Mouse (Mus musculus) lung, embryonic 14.5 days (tissue): ENCODE measurements around the gene Nckap5. TPM values are rescaled to one million over a fixed set of nuclear protein-coding genes. Genes with fewer than 3 reads are reported as not detected.
A peak's percentile ranks its signal among the peaks of the same experiment; 100 is the strongest.

ENCODE experiments used
- ATAC-seq: fragments of 200-750 bp; cut with Nextera tagmentation; 2 replicates; pipeline ENCODE4 v1.8.0; 2017; ENCODE audit warnings: mild to moderate bottlenecking, moderate TSS enrichment, moderate library complexity; ENCODE audit not compliant: insufficient read depth
- DNase-seq: peaks from one replicate; pipeline ENCODE4 v3.0.0-alpha.2; 2015
- H3K27ac ChIP-seq: fragments of 300-500 bp; sonication (generic); 2 replicates; pipeline ENCODE4 v1.5.1; 2014; ENCODE audit warnings: low read depth, mild to moderate bottlenecking, moderate library complexity
- H3K27me3 ChIP-seq: fragments of 300-500 bp; sonication (generic); 2 replicates; pipeline ENCODE4 v1.6.1; 2014; ENCODE audit warnings: low read length, control low read depth; ENCODE audit not compliant: insufficient read depth
- H3K36me3 ChIP-seq: fragments of 300-500 bp; sonication (generic); 2 replicates; pipeline ENCODE4 v1.6.1; 2014; ENCODE audit warnings: control low read depth; ENCODE audit not compliant: insufficient read depth
- H3K4me1 ChIP-seq: fragments of 300-500 bp; sonication (generic); 2 replicates; pipeline ENCODE4 v1.6.1; 2014; ENCODE audit warnings: antibody characterized with exemption, control low read depth; ENCODE audit not compliant: insufficient read depth
- H3K4me2 ChIP-seq: fragments of 300-500 bp; sonication (generic); 2 replicates; pipeline ENCODE4 v1.6.1; 2014; ENCODE audit warnings: mild to moderate bottlenecking
- H3K4me3 ChIP-seq: fragments of 300-500 bp; sonication (generic); 2 replicates; pipeline ENCODE4 v1.5.1; 2014; ENCODE audit warnings: low read depth, low read length
- H3K9ac ChIP-seq: fragments of 300-500 bp; sonication (generic); 2 replicates; pipeline ENCODE4 v1.6.1; 2014
- H3K9me3 ChIP-seq: fragments of 300-500 bp; sonication (generic); 2 replicates; pipeline ENCODE4 v1.6.1; 2016; ENCODE audit warnings: low read depth, low read length, control low read depth
- CTCF ChIP-seq: IDR thresholded peaks from 2 replicates; pipeline ENCODE4 v1.5.1; 2016; ENCODE audit warnings: antibody characterized with exemption, low read depth
- WGBS: fragments of 180-500 bp; shearing (Covaris S2); extraction: QIAGEN DNeasy Blood & Tissue Kit; methylation state at CpG from one replicate; pipeline ENCODE4 v1.1.7; 2014; 5-methylcytosine and 5-hydroxymethylcytosine counted together
- polyA plus RNA-seq: library from polyadenylated mRNA; unstranded; fragments of >200 nt; fragmentation: Nextera tagmentation; extraction: Ambion mirVana; gene quantifications from 2 replicates; pipeline ENCODE4 v1.2.1, GENCODE M21; 2014

Nckap5 gene
- polyA plus RNA-seq, 1 experiment from 2014 or later, result 37.8 TPM

GRCm38 (mm10) chr1:126766971-126767370 is 63.6 kb downstream of the Nckap5 start:
- H3K9me3 ChIP-seq, result no peaks in the 10 kb centered on the region
- no peak overlapping the region for H3K4me2 ChIP-seq
- TF ChIP-seq CTCF, result no peak
- WGBS, result 66% methylated on average over 1 of the region's 1 CpGs
- no peak overlapping the region for H3K4me3 ChIP-seq
- H3K27me3 ChIP-seq, result no peaks in the 10 kb centered on the region
- H3K9ac ChIP-seq, result no peak overlapping the region
- H3K36me3 ChIP-seq, result no peaks in the 10 kb centered on the region
- ATAC-seq, result no peak
- DNase-seq, result no peak
- no peaks in the 10 kb centered on the region; the same call in 1 of the 2 replicates for H3K4me1 ChIP-seq
- H3K27ac ChIP-seq, result no peak overlapping the region

GRCm38 (mm10) chr1:126765506-126766170 is 65.0 kb downstream of the Nckap5 start:
- 33% methylated on average over 6 of the region's 6 CpGs for WGBS

GRCm38 (mm10) chr1:126764201-126764600 is 66.4 kb downstream of the Nckap5 start:
- H3K9ac ChIP-seq, result no peak overlapping the region
- DNase-seq (no peak), ATAC-seq (no peak)
- H3K27me3 ChIP-seq, result no peaks in the 10 kb centered on the region
- H3K4me3 ChIP-seq, result no peak overlapping the region
- TF ChIP-seq CTCF, result no peak
- H3K27ac ChIP-seq, result no peak overlapping the region
- H3K36me3 ChIP-seq, result no peaks in the 10 kb centered on the region
- no peak overlapping the region for H3K4me2 ChIP-seq
- no peaks in the 10 kb centered on the region for H3K9me3 ChIP-seq
- no peaks in the 10 kb centered on the region; the same call in 1 of the 2 replicates for H3K4me1 ChIP-seq
- WGBS, result 64% methylated on average over 3 of the region's 3 CpGs

More at GRCm38 (mm10) chr1:126765506-126766170, 65.0 kb downstream of the Nckap5 start:
- Histone ChIP-seq H3K4me2 (no peak overlapping the region), H3K27ac (no peak overlapping the region), H3K9ac (no peak overlapping the region), H3K27me3 (no peaks in the 10 kb centered on the region), H3K36me3 (no peaks in the 10 kb centered on the region), H3K4me3 (no peak overlapping the region), H3K9me3 (no peaks in the 10 kb centered on the region), H3K4me1 (no peaks in the 10 kb centered on the region; the same call in 1 of the 2 replicates)
- ATAC-seq (no peak), DNase-seq (peak; percentile 32)
- TF ChIP-seq CTCF, result no peak

- Histone ChIP-seq H3K9me3 (no peaks in the 10 kb centered on the region), H3K27ac (no peak overlapping the region), H3K4me2 (no peak overlapping the region), H3K27me3 (no peaks in the 10 kb centered on the region), H3K36me3 (no peaks in the 10 kb centered on the region), H3K4me3 (no peak overlapping the region), H3K9ac (no peak overlapping the region), H3K4me1 (no peaks in the 10 kb centered on the region; the same call in 1 of the 2 replicates)
- TF ChIP-seq CTCF, result no peak
- no peak for DNase-seq
- 93% methylated on average over 2 of the region's 2 CpGs for WGBS
- ATAC-seq, result no peak
Observed at GRCm38 (mm10) chr1:126763192-126763591, 67.4 kb downstream of the Nckap5 start.

GRCm38 (mm10) chr1:126760386-126760785 is 70.2 kb downstream of the Nckap5 start:
- ATAC-seq (no peak), DNase-seq (no peak)
- Histone ChIP-seq H3K4me1 (no peaks in the 10 kb centered on the region; the same call in 1 of the 2 replicates), H3K4me3 (no peak overlapping the region), H3K36me3 (no peaks in the 10 kb centered on the region), H3K4me2 (no peak overlapping the region), H3K27ac (no peak overlapping the region), H3K9me3 (no peaks in the 10 kb centered on the region), H3K27me3 (no peaks in the 10 kb centered on the region), H3K9ac (no peak overlapping the region)
- TF ChIP-seq CTCF, result no peak
- 67% methylated on average over 2 of the region's 2 CpGs for WGBS

- DNase-seq, result no peak
- 67% methylated on average over 5 of the region's 5 CpGs for WGBS
Observed at GRCm38 (mm10) chr1:126755682-126756081, 74.9 kb downstream of the Nckap5 start.

GRCm38 (mm10) chr1:126753611-126754010 is 77.0 kb downstream of the Nckap5 start:
- Histone ChIP-seq H3K27ac (no peak overlapping the region), H3K4me2 (no peak overlapping the region), H3K4me3 (no peak overlapping the region), H3K9ac (no peak overlapping the region), H3K36me3 (no peaks in the 10 kb centered on the region), H3K9me3 (no peaks in the 10 kb centered on the region), H3K27me3 (no peaks in the 10 kb centered on the region), H3K4me1 (no peaks in the 10 kb centered on the region)
- TF ChIP-seq CTCF, result no peak
- ATAC-seq, result no peak
- DNase-seq, result no peak

More at GRCm38 (mm10) chr1:126755682-126756081, 74.9 kb downstream of the Nckap5 start:
- Histone ChIP-seq H3K36me3 (no peaks in the 10 kb centered on the region), H3K4me3 (no peak overlapping the region), H3K27ac (no peak overlapping the region), H3K4me1 (no peaks in the 10 kb centered on the region), H3K9me3 (no peaks in the 10 kb centered on the region), H3K9ac (no peak overlapping the region), H3K27me3 (no peaks in the 10 kb centered on the region), H3K4me2 (no peak overlapping the region)
- TF ChIP-seq CTCF, result no peak
- no peak for ATAC-seq
